Mouse (Mus musculus) 3T3-L1 (cell line): ENCODE measurements around the gene Coro6.

Experiments
- DNase-seq: peaks from one replicate; pipeline ENCODE4 v3.0.0-alpha.2; 2015; ENCODE audit warnings: low read depth, low spot score

Coro6 gene

GRCm38 (mm10) chr11:77462283-77463100 lies at the start of gene Coro6:
Gene Coro6 (plus strand): TSS chr11:77462411.
- no peak for DNase-seq

- DNase-seq: no peak
These were observed 47.9 kb upstream of the Coro6 start for GRCm38 (mm10) chr11:77414141-77414839.

GRCm38 (mm10) chr11:77416212-77417000 lies 45.8 kb upstream of the Coro6 start:
- DNase-seq: peak; percentile 2

GRCm38 (mm10) chr11:77418021-77418420 lies 44.2 kb upstream of the Coro6 start:
- no peak for DNase-seq

GRCm38 (mm10) chr11:77423175-77423859 lies 38.9 kb upstream of the Coro6 start:
- no peak for DNase-seq

GRCm38 (mm10) chr11:77428446-77428845 lies 33.8 kb upstream of the Coro6 start:
- no peak for DNase-seq

GRCm38 (mm10) chr11:77437026-77437425 lies 25.2 kb upstream of the Coro6 start:
- no peak for DNase-seq

- DNase-seq: no peak
These were observed 22.1 kb upstream of the Coro6 start for GRCm38 (mm10) chr11:77440081-77440480.

GRCm38 (mm10) chr11:77441020-77441419 lies 21.2 kb upstream of the Coro6 start:
- no peak for DNase-seq

GRCm38 (mm10) chr11:77442186-77443170 lies 19.7 kb upstream of the Coro6 start:
- DNase-seq: peak; percentile 47

GRCm38 (mm10) chr11:77444939-77445338 lies 17.3 kb upstream of the Coro6 start:
- peak; percentile 49 for DNase-seq

- peak; percentile 81 for DNase-seq
These were observed 15.6 kb upstream of the Coro6 start for GRCm38 (mm10) chr11:77446628-77447041.

GRCm38 (mm10) chr11:77449224-77449623 lies 13.0 kb upstream of the Coro6 start:
- DNase-seq: no peak

- no peak for DNase-seq
These were observed 10.5 kb upstream of the Coro6 start for GRCm38 (mm10) chr11:77451670-77452069.

- no peak for DNase-seq
These were observed 8.8 kb upstream of the Coro6 start for GRCm38 (mm10) chr11:77453388-77453787.

- DNase-seq: no peak
These were observed 6.3 kb upstream of the Coro6 start for GRCm38 (mm10) chr11:77455770-77456510.

GRCm38 (mm10) chr11:77456866-77457265 lies 5.3 kb upstream of the Coro6 start:
- no peak for DNase-seq

GRCm38 (mm10) chr11:77461856-77462255 lies 355 bp upstream of the Coro6 start:
- no peak for DNase-seq

GRCm38 (mm10) chr11:77463101-77463445 lies 862 bp downstream of the Coro6 start:
- DNase-seq: no peak

- no peak for DNase-seq
These were observed 1.6 kb downstream of the Coro6 start for GRCm38 (mm10) chr11:77463786-77464185.
